Mouse (Mus musculus) thymus, adult 18-20 months (tissue): ENCODE measurements around the gene Ifna15.
"Not testable (repeated sequence)": the region's sequence is repeated elsewhere in the genome, so short reads cannot be mapped to it uniquely, and the experiment has no call there.

ENCODE experiments used
- DNase-seq, 2 experiments: peaks; one replicate each; pipeline ENCODE4 v3.0.0; 2022; ENCODE audit warnings: mixed read lengths in 2 of 2

The Ifna15 gene

DNA sequence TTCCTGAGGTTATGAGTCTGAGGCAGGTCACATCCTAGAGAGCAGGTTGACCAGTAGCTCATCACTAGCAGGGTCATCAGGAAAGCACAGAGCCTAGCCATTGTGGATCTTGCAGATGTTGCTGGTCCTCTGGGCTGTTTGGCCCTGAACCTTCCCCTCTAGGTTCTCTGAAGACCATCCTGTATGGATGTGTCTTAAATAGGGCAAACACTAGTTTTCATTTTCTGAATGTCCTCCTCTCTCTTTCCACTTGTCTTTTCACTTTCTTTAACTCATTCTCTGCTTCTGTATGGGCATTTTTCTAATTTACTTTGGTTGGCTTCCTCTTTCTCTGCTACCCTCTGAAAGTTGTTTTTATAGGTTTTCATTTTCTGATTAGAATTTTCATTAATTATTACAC, at the start of gene Ifna15:
Gene Ifna15, minus strand, starts transcription at position 101 of the 400 bp plus-strand sequence.
- DNase-seq: not testable (repeated sequence)

DNA sequence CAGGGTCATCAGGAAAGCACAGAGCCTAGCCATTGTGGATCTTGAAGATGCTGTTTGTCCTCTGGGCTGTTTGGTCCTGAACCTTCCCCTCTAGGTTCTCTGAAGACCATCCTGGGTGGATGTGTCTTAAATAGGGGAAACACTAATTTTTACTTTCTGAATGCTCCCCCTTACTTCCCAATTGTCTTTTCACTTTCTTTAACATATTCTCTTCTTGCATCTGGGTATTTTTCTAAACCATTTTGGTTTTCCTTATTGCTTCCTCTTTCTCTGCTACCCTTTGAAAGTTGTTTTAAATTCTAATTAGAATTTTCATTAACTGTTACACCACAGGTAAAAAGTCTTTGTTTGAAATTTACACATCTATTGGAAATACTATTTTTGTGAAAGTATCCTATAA, 45.2 kb upstream of the Ifna15 start, which contains the start of gene Ifna12:
Gene Ifna12, minus strand, starts transcription at position 101 of the 400 bp plus-strand sequence.
- no peak for DNase-seq

DNA sequence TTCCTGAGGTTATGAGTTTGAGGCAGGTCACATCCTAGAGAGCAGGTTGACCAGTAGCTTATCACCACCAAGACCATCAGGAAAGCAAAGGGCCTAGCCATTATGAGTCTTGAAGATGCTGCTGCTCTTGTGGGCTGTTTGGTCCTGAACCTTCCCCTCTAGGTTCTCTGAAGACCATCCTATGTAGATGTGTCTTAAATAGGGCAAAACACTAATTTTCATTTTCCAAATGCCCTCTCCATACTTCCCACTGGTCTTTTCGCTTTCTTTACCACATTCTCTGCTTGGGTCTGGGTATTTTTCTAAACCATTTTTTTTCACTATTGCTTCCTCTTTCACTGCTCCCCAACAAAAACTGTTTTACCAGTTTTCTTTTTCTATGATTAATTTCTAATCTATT, 34.2 kb upstream of the Ifna15 start, which contains the start of gene Ifna9:
Gene Ifna9, minus strand, starts transcription at position 101 of the 400 bp plus-strand sequence.
- no peak for DNase-seq

DNA sequence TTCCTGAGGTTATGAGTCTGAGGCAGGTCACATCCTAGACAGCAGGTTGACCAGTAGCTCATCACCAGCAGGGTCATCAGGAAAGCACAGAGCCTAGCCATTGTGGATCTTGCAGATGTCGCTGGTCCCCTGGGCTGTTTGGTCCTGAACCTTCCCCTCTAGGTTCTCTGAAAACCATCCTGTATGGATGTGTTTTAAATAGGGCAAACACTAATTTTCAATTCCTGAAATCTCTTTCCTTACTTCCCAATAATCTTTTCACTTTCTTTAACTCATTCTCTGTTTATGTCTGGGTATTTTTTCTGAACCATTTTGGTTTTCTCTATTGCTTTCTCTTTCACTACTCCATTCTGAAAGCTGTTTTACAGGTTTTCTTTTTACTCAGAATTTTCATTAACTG, 13.7 kb upstream of the Ifna15 start, which contains the start of gene Ifna14:
Gene Ifna14, minus strand, starts transcription at position 101 of the 400 bp plus-strand sequence.
- DNase-seq: no peak

DNA sequence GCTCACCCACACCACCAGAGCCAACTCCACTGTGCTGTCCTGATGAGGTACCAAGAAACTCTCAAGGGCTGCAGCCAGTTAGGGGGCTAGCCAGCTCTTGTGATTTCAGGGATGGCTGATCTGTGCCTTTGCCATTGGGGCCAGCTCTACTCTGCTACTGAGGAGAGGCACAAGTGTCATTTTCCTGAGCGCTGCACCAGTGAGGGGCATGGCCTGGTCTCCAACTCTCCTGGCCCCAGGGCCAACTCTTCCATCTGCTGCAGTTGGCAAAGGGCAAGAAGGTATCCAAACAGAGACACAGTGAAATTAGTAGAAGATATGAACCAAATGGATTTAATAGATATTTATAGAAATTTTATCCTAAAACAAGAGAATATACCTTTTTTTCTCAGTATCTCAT, 3.7 kb upstream of the Ifna15 start:
- no peak for DNase-seq

DNA sequence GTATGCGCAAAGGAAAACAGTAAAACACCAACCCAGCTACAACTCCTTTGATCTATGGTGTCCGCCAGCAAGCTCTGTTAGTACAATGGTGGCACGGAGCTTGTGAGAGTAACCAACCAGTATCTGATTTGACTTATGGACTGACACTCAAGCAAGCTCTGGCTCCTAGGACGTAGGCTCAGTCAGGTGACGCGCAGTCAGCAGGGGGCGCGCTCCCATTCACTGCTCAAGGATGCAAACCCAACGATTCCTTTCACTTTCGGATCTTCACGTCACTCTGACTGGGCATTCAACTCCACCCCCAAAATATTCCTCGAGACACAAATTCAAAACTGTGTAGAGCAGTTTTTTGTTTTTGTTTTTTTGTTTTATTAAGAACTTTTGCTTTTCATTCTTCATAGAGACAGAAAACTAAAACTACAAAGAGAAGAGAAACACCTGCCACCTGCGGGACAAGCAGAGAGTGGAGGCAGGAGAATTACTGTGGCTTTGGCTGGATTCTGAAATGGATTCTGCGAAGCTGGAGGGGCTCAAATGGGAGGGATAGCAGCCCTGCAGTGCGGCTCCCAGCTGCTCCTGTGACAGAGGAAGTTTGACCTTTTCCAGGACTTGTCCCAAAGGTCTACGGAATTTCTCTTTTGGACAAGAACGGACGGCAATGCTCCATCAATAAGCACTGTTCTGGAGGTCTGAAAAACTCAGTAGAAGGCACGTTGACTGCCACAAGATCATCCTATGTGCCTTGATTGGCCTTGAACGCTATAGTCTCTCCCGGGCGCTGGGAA, 7.7 kb downstream of the Ifna15 start:
- peak; percentile 42 to 51 for DNase-seq

DNA sequence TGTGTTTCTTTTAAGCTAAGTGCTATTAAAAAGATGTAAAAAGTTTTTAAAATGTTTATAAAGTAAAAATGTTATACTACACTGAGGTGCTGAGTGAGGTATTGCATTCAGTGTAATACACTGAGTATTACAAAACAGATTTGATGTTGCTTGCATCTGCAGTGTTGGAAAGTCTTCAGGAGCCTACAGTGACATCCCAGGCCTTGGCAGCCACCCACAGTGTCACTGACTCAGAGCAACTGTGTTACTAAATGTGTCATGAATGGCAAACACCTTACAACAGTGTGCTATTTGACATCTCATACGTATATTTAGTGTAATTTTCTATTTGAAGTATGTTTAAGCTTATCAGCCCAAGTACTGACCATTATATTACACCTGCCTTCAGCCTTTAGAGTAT, 10.1 kb downstream of the Ifna15 start:
- no peak for DNase-seq

DNA sequence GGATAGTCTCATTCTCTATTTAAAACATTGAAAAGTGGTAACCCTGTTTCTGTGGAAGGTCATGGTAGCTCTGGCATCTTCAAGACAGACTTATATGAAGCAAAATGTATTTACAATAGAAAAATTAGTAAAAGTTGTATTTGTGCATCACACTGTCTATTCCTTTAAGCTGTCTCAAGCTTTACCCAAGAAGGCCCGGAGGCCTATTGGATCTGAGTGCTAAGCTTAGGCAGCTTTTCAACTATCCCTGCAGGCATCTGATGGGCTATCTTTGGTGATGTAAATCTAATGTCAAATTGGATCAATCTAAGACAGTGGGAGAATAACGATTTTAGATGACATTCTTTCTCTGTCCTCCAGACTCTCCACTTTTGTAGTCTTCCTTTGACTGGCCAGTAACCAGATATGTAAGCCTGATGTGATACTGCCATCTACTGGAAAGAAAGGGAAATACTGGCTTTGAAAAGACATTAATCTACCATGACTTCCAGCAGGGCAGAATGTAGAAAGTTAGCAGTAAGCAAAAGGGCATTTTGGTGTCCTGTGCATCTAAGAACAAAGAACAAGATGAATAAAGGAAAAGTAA, 14.3 kb downstream of the Ifna15 start:
- no peak for DNase-seq

DNA sequence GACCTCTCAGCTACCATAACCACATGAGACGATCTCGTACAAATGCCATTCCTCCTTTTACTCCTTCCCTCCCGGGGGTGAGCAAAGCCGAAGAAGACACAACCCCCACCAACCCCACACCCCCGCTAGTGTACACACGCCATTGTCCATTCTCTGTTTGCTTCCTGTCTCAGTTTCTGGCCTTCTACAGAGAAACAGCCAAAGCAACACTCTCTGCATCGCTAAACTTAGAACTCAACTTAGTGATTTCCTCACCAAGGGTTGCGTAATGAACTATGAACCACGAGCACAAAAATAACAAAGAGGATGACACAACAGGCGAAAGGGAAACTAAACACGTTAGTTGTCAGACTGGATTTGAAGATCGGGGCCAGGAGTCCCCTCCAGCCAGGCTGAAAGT, 20.7 kb downstream of the Ifna15 start:
- no peak for DNase-seq

DNA sequence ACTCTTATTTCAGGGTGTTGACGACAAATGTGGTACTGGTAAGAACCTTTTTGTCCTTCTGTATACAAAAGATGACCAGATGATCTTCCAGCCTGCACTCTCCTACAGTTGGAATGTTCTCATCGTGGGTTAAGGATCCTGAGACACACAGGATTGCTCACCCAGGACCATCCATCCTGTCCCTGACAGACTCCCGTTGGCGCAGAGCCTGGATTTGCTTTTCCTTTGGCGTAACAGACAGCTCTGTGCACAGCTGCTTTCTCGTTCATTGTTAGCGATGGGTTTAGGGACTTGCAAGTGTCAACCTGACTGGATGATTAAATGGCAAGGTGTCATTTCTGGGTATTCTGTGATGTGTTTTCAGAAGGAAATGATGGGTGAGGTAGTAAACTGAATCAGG, 21.4 kb downstream of the Ifna15 start:
- DNase-seq: no peak

DNA sequence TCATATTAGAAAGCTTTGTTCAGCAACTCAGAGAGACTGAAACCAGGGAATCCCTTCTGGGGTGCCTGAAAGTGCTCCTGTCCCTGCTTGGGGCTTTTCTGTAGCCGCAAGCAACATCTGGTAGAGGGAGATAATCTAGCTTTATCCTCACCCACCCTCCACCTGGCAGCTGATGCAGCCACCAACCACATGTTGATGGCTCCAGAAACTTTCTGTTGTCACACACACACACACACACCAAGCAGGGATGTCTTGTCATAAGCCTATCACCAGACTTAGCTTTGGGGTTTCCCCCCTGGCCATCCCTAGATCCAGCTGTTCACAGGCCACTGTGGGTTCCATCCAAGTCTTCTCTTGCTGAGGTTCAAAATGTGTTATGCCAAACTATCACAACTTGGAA, 22.3 kb downstream of the Ifna15 start:
- DNase-seq: no peak

DNA sequence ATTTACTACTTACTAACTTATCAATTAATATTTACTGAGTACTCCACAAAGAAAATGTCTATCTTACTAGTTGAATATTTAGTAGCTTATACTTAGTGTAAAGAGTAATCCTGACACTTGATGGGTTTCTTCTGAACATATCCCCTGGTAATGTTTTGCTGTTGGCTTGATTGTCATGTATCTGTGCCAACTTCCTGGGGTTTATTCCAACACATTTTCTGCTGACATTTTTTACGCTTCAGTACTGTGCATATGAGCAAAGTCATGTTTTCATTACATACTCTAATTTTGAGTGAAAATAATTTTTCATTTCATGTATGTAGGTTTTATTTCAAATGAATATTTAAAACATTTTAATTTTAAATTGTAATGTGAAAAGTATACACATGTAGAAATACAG, 23.1 kb downstream of the Ifna15 start:
- no peak for DNase-seq

DNA sequence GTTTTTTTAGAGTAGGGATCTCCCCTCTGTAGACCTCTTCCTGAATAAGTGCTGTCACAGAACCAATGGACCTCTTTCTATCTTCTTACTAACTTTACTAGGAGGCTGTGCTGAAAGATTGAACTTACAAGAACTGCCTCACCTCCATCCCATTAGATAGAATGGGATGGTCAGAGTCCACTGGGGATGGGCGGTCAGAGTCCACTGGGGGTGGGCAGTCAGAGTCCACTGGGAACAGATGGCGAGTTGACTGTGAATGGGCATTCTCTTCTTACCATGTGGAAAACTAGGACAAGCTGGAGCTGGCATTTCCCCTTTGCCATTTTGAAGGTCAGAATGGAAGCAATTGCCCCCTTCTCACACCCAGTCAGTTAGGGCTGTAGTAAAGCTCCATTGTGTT, 24.5 kb downstream of the Ifna15 start:
- no peak for DNase-seq

DNA sequence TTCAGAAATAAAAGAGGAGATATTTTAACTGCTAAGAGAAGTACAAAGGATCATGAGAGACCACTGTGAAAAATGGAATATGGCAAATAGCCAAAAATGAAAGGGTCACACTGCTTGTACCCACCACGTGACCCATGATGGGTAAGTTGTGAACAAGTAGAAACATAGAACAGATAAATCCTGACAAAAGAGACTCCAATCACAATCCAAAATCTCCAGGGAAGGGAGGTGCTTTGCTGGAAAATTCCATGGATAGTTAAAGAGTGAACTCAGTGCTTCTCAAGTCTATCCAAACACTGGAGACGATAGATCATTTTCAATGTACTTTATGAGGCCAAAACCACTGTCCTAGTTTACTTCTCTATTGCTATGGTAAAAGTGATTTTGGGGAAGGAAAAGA, 27.2 kb downstream of the Ifna15 start:
- no peak for DNase-seq

DNA sequence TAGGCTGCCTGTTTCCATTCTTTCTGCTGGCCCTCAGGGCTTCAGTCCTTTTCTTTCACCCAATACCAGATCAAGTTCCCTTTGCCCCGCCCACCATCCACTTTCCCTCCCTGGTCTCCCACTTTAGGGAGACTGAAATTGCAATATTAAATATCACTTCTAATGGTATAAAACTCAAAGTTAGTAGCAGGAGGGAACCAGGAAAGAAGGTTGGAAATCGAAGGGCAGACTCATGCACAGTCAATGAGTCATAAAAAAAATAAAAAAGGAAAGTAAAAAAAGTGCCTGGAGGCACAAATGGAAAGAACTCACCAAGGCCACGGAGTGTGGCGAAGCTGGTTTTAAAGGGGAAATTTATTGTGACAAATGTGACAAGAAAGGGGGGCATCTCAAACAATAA, 27.8 kb downstream of the Ifna15 start:
- no peak for DNase-seq

DNA sequence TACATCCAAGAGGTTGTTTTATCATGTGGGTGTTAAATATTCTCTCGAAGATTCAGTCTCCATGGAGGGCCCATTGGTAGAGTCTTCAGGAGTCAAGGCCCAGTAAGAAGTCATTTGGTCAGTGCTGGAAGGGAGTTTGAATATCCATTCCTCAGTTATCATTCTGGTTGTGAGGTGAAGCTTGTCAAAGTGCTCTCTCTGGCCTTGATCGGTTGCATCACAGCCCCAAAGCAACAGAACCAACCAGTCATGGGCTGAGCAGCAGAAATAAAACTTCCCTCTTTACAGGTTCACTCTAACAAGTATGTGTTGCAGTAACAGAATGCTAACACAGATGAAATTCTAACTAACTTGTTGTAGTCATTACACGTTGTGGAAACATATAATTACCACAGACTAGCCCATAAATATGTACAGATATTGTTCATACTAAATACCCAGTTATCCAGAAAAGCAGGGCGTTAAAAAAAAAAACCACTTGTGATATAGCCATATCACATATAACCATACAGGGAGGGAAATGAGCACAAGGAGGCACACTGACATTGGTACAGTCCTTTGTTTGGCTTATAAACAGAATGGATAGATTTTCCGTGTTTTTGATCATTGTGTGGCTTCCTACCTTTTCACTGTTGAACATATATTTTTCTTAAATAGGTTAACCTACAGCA, 31.5 kb downstream of the Ifna15 start:
- DNase-seq: no peak

DNA sequence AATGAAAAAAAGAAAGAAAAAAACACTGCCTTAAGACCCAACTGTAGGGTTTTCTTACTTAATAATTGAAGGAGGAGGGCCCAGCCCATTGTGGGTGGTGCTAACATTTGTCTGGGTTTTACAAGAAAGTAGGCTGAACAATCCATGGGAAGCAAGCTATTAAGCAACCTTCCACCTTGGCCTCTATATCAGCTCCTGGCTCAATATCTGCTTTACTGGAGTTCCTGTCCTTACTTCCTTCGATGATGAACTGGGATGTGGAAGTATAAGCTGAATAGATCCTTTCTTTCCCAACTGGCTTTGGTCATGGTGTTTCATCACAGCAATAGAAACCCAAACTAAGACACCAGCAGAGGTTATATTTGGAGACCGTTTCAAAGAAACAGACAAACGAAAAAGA, 32.7 kb downstream of the Ifna15 start:
- no peak for DNase-seq

DNA sequence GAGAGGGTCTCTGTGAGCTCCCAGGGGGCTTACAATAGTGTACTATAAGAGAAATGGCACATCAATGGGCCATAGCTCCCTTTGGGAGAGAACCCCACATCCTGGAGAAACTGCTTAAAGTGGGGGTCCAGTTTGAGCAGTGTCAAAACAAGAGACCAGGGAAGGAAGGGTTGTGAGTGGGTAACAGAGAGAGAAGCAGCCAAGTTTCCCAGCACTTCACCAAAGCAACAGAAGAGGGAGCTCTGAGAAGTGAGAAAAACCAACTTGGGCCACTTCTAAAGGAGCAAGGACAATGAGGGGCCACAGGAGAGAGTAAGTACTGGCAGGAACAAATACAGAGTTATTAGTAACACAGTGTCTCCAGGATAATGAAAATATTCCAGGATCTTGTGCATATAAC, 34.8 kb downstream of the Ifna15 start:
- no peak for DNase-seq

DNA sequence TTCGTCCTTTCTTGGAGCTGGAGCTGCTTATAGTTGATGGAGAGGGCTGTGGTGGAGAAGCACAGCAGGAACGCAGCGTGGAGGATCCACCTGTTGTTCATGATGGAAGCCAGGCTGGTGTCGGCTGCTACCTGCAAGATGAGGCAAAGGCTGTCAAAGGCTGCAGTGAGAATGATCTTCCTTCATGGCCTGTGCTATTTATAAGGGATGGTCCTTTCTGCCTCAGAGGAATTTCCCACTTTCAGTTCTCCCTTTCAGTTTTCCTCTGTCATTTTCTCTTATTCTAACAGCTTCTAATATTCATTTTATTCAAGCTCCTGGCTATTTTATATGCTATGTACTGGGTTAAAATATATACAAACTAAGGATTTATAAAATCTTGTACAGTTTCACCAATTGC, 35.4 kb downstream of the Ifna15 start, which contains the start of gene Ifnb1:
Gene Ifnb1, minus strand, starts transcription at position 101 of the 400 bp plus-strand sequence.
- DNase-seq: no peak

DNA sequence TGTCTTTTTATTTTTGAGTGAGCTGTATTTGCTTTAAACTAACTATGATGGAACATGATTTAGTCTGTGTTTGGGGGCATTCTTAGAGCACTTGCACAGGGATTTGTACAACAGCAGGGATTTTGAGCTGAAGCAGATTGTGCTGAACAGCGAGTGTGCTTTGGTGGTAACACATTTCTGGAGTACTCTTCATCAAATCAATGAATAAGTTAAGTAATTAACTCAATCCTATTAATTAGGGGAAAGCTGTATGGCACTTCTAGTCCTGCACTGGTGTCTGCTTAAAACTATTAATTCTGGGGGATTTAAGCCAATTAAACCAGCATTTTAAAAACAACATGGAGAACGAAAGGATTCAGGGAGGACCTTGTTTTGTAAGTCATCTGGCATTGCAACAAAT, 40.1 kb downstream of the Ifna15 start:
- DNase-seq: no peak

DNA sequence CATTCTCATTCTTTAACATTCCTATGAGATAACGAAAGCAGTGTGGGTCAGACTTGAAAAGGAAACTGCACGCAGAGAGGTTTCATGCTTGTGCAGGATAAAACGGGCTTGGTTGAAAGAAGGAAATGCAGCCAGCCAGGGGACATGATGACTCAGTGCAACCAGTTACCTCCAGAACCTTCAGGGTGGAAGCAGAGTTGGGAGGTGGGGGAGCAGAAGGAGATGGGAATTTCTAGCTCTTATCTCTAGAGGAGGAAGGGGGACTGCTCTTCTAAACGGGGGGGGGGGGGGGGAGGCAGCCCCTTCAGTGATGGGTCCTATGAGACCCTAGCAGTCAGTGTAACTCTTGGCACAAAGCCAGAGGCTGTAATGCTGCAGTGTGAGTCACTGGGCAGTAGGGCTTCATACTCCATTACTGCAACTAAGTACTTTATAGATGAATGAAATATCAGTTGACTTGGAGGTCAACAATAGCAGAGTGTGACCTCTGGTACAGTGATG, 42.3 kb downstream of the Ifna15 start:
- no peak for DNase-seq

DNA sequence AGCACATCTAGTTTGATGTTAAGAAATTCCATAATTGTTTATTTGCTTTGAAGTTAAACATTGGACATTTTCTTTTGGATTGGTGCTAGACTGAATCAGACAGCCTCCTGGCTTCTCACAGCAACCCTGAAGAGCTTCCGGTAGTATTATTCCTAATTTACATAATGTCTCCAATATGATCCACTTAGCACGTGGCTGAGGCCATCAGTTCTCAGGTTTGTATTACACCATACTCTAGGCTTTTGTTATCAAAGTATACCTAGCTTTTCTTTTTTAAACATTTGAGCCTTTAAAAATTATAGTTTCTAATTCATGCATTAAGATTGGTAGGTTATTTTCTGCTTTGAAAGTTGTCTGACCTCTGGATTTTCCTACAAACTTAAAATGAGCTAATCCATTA, 42.8 kb downstream of the Ifna15 start:
- no peak for DNase-seq

DNA sequence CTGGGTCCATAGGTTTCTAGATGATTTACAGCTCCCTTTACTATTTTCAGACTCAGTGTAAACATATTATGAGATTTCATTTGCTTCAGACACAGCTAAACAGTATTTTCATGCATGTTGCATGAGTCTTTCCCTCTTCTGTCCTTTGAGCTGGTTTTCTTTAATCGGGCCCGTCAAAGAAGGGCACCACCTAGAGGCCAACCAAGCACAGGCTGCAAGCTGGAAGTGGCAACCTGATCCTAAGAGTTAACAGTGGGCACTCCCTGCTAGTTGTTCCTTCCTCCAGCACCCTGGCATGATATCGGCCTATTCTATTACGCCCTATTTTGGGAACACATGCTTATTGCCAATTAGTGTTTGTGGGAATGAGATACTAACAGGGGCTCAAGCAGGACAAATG, 43.6 kb downstream of the Ifna15 start:
- peak in 1 of 2 experiments; percentile 7 for DNase-seq

DNA sequence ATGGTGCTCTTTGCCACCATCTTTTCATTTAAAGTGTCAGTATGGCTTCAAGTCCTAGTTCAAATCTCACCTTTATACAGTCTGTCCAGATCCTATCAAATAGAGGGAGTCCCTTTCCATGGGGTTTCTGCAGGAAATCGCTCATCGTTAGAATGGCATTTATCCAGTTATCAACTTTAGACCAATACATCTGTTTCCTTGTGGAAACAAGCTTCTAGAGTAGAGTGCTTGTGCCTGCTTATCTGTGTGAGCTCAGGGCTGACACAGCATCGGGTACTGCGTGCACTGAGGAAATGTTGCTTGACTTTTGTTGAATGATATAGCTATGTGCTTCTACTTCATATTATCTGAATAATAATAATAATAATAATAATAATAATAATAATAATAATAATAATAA, 44.3 kb downstream of the Ifna15 start:
- DNase-seq: no peak
